Mouse (Mus musculus): Measurements from ENCODE around the gene Poc1a. TPM values are rescaled to one million over a fixed set of nuclear protein-coding genes. Genes with fewer than 3 reads are reported as not detected.
A peak's percentile ranks its signal among the peaks of the same experiment; 100 is the strongest.

Poc1a gene
- polyA plus RNA-seq, 1 experiment from 2014 or later = 23.8 TPM

GRCm38 (mm10) chr9:106342573-106342972 is 61.7 kb downstream of the Poc1a start:
- Histone ChIP-seq H3K27ac (peak overlapping the region; percentile 96; the same call in 1 of the 2 replicates), H3K27me3 (no peaks in the 10 kb centered on the region), H3K9ac (0 out of 2 replicates have a peak overlapping the region, but pooled peaks have one; percentile 4), H3K4me1 (peaks cover 92% of the 10 kb centered on the region), H3K4me2 (replicated peaks) (no peak overlapping the region), H3K36me3 (no peaks in the 10 kb centered on the region), H3K4me3 (no peak overlapping the region), H3K9me3 (no peaks in the 10 kb centered on the region)
- no peak for ATAC-seq (ENCODE audit: low FRiP score, low read depth)
- 89% methylated on average over 9 of the region's 9 CpGs for WGBS

DNA sequence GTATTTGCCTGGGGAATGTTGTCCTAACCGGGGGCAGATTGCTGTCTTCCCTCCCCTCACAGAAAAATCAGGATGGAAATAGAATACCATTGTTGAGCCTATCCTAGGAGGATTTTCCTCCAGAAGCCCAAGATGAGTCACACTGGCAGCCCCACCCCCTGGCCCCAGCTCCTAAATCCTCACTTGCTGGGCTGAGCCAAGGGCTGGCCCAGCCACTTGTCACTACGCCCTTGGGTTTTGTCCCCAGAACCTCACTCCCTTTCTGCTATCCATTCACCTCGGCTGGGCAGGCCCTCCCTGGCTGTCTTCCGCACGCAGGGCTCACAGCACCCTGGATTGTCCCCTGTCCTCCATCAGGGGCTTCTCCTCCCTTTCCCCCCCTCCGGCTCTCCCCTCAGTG is 64.3 kb downstream of the Poc1a start:
- peak overlapping the region; percentile 35 for H3K9ac ChIP-seq
- H3K36me3 ChIP-seq = no peaks in the 10 kb centered on the region
- peaks cover 92% of the 10 kb centered on the region for H3K4me1 ChIP-seq
- no peak overlapping the region for H3K4me2 ChIP-seq (replicated peaks)
- no peaks in the 10 kb centered on the region for H3K27me3 ChIP-seq
- H3K9me3 ChIP-seq = no peaks in the 10 kb centered on the region
- no peak overlapping the region for H3K4me3 ChIP-seq
- 52% methylated on average over 6 of the region's 6 CpGs for WGBS
- no peak for ATAC-seq (ENCODE audit: low FRiP score, low read depth)
- H3K27ac ChIP-seq = peak overlapping the region; percentile 76

DNA sequence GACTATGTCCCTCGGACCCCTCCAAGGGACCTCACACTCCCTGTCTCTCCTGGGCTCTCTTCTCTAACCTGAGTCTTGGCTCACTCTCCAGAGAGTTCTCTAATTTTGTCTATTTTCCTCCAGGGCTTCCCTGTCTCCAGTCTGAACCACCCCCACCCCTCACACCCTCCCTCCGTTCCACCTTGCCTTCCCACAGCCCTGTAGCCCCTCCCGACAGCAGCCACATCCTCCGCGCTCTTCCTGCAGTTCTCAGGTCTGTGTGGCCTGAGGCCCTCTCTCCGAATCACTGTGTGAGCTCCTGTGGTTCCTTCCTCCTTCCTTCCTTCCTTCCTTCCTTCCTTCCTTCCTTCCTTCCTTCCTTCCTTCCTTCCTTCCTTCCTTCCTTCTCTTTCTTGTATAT is 64.8 kb downstream of the Poc1a start:
- no peak overlapping the region for H3K4me3 ChIP-seq
- H3K27ac ChIP-seq = peak overlapping the region; percentile 76
- H3K9ac ChIP-seq = peak overlapping the region; percentile 35; the same call in 1 of the 2 replicates

DNA sequence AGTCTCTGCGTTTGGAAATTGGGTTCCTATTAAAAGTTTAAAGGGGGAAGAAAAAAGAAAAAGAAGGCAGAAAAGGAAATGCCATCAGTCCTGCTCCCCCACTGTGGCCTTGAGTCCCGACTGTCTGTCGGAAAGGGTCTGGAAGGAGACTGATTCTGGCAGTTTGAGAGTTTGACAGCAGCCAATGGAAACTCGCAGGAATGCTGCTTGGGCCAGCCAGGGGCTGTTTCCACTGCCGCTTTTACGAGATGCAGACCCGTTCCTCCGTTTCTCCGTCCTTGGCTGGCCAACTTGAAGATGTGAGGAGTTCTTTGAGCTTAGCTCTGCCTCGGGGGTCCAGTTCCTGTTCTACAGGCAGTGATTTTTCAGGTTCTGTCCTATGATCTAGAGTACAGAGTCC is 67.4 kb downstream of the Poc1a start:
- peak; percentile 82 for ATAC-seq (ENCODE audit: low FRiP score, low read depth)
- no peaks in the 10 kb centered on the region for H3K36me3 ChIP-seq
- H3K27me3 ChIP-seq = no peaks in the 10 kb centered on the region
- peak overlapping the region; percentile 45 for H3K4me2 ChIP-seq (replicated peaks)
- H3K27ac ChIP-seq = peak overlapping the region; percentile 97
- 9% methylated on average over 10 of the region's 10 CpGs for WGBS
- no peak overlapping the region for H3K4me3 ChIP-seq
- no peaks in the 10 kb centered on the region for H3K9me3 ChIP-seq
- H3K9ac ChIP-seq = 0 out of 2 replicates have a peak overlapping the region, but pooled peaks have one; percentile 45
- H3K4me1 ChIP-seq = peaks cover 92% of the 10 kb centered on the region

More for the DNA sequence above, 64.8 kb downstream of the Poc1a start:
- H3K9me3 ChIP-seq = no peaks in the 10 kb centered on the region
- H3K36me3 ChIP-seq = no peaks in the 10 kb centered on the region
- no peak for ATAC-seq (ENCODE audit: low FRiP score, low read depth)
- H3K4me1 ChIP-seq = peaks cover 92% of the 10 kb centered on the region
- no peak overlapping the region for H3K4me2 ChIP-seq (replicated peaks)
- no peaks in the 10 kb centered on the region for H3K27me3 ChIP-seq
- 40% methylated on average over 6 of the region's 6 CpGs for WGBS

DNA sequence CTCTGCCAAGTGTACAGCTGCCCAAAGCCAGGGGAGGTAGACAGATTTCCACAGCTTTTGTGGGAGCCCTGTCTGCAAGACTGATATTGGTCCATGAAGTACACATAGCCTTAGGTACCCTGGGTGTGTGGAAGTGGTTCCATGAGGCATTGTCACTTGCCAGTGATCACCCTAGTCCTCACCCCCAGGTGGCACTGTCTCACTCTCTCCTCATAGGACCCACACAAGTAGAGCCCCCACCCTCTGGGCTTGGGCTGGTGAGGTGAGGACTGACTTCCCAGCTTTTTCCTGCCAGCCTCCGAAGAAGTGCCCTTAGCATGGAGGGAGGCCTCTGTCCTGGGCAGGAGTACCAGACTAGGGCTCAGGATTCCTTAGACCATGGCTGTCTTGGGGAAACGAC is 68.2 kb downstream of the Poc1a start:
- H3K9ac ChIP-seq = peak overlapping the region; percentile 45; the same call in 1 of the 2 replicates
- no peak overlapping the region for H3K4me3 ChIP-seq
- peak overlapping the region; percentile 97 for H3K27ac ChIP-seq
- H3K9me3 ChIP-seq = no peaks in the 10 kb centered on the region
- no peak for ATAC-seq (ENCODE audit: low FRiP score, low read depth)
- H3K27me3 ChIP-seq = no peaks in the 10 kb centered on the region
- peaks cover 99% of the 10 kb centered on the region for H3K4me1 ChIP-seq
- WGBS = 41% methylated on average over 2 of the region's 2 CpGs
- H3K36me3 ChIP-seq = no peaks in the 10 kb centered on the region
- peak overlapping the region; percentile 45 for H3K4me2 ChIP-seq (replicated peaks)

DNA sequence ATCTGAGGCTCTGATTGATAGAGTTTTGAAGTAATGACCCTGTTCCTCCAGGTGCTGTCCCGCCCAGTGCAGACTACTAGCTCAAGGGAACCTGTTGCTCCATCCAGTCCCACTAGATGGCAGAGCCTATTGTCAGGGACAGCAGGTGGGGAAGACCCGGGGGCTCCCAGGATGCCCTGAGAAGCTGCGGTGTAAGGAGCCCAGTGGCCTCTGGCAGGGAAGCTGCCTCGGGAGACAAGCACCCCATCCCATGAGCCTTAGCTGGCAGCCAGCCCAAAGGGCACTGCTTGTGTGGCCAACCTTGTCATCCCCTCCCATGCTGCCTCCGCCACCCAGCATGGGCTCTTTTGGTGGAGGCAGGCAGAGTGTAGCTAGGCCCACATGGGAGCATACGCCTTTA is 70.3 kb downstream of the Poc1a start:
- Histone ChIP-seq H3K27me3 (no peaks in the 10 kb centered on the region), H3K9me3 (no peaks in the 10 kb centered on the region), H3K27ac (peak overlapping the region; percentile 97; the same call in 1 of the 2 replicates), H3K4me2 (replicated peaks) (0 out of 2 replicates have a peak overlapping the region, but pooled peaks have one; percentile 4), H3K4me1 (peaks cover 100% of the 10 kb centered on the region), H3K9ac (0 out of 2 replicates have a peak overlapping the region, but pooled peaks have one; percentile 25), H3K4me3 (no peak overlapping the region), H3K36me3 (no peaks in the 10 kb centered on the region)
- 59% methylated on average over 6 of the region's 6 CpGs for WGBS
- no peak for ATAC-seq (ENCODE audit: low FRiP score, low read depth)

DNA sequence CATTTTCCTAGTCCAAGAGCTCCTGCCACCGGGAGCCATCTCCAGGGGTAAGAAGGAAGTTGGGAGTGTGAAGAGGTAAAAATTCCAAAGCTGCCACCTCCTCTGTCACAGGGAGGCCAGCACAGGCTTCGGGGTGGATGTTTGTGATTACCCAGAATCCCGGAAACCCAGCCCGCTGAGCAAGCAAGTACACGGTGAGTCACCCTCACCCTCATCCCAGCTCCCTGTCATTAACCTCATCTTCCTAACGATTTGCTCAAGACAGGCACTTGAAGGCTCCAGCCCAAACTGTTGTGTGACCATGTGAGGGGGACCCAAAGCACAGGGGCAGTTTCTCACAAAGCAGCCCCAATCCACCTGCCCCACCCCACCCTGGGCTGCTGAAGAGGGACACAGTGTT is 72.9 kb downstream of the Poc1a start:
- H3K4me1 ChIP-seq = peaks cover 99% of the 10 kb centered on the region
- 24% methylated on average over 6 of the region's 6 CpGs for WGBS

DNA sequence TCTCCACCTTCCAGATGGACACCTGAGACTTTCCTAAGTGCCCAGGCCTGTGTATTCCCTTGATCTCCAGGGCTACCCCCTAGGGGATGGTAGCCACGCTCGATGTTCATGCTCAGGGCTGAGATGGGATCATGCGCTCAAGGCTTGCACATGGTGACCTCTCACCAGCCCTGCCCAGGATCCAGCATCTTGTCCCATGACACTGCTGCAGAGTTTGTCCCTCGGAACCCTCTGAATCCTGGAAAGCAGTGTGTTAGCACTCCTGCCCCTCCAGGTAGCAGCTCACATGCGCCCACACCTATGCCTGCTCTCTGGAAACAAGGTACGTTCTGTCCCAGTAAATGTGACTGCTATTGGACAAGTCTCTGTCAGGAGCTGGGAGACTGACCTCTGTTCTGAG is 73.9 kb downstream of the Poc1a start:
- Histone ChIP-seq H3K36me3 (no peaks in the 10 kb centered on the region), H3K9ac (0 out of 2 replicates have a peak overlapping the region, but pooled peaks have one; percentile 36), H3K4me2 (replicated peaks) (0 out of 2 replicates have a peak overlapping the region, but pooled peaks have one; percentile 4), H3K4me3 (no peak overlapping the region), H3K27ac (peak overlapping the region; percentile 99), H3K27me3 (no peaks in the 10 kb centered on the region), H3K4me1 (peaks cover 99% of the 10 kb centered on the region), H3K9me3 (no peaks in the 10 kb centered on the region)
- WGBS = 63% methylated on average over 6 of the region's 6 CpGs
- ATAC-seq (ENCODE audit: low FRiP score, low read depth) = no peak

More for the DNA sequence above, 72.9 kb downstream of the Poc1a start:
- Histone ChIP-seq H3K4me2 (replicated peaks) (no peak overlapping the region), H3K27me3 (no peaks in the 10 kb centered on the region), H3K36me3 (no peaks in the 10 kb centered on the region), H3K9me3 (no peaks in the 10 kb centered on the region), H3K27ac (peak overlapping the region; percentile 99), H3K9ac (no peak overlapping the region), H3K4me3 (no peak overlapping the region)
- ATAC-seq (ENCODE audit: low FRiP score, low read depth) = no peak

GRCm38 (mm10) chr9:106355217-106355974 is 74.5 kb downstream of the Poc1a start:
- no peaks in the 10 kb centered on the region for H3K36me3 ChIP-seq
- H3K9ac ChIP-seq = peak overlapping the region; percentile 39; the same call in 1 of the 2 replicates
- 47% methylated on average over 10 of the region's 10 CpGs for WGBS
- peaks cover 99% of the 10 kb centered on the region for H3K4me1 ChIP-seq
- no peak overlapping the region for H3K4me3 ChIP-seq
- H3K27me3 ChIP-seq = no peaks in the 10 kb centered on the region
- H3K27ac ChIP-seq = peak overlapping the region; percentile 99
- H3K4me2 ChIP-seq (replicated peaks) = peak overlapping the region; percentile 51
- no peaks in the 10 kb centered on the region for H3K9me3 ChIP-seq
- ATAC-seq (ENCODE audit: low FRiP score, low read depth) = no peak

- H3K27me3 ChIP-seq = no peaks in the 10 kb centered on the region
- peak overlapping the region; percentile 39; the same call in 1 of the 2 replicates for H3K9ac ChIP-seq
- H3K36me3 ChIP-seq = no peaks in the 10 kb centered on the region
- H3K9me3 ChIP-seq = no peaks in the 10 kb centered on the region
- peak overlapping the region; percentile 51 for H3K4me2 ChIP-seq (replicated peaks)
- peaks cover 99% of the 10 kb centered on the region for H3K4me1 ChIP-seq
- no peak for ATAC-seq (ENCODE audit: low FRiP score, low read depth)
- no peak overlapping the region for H3K4me3 ChIP-seq
- H3K27ac ChIP-seq = peak overlapping the region; percentile 99
These were observed 75.1 kb downstream of the Poc1a start for GRCm38 (mm10) chr9:106355975-106356286.

DNA sequence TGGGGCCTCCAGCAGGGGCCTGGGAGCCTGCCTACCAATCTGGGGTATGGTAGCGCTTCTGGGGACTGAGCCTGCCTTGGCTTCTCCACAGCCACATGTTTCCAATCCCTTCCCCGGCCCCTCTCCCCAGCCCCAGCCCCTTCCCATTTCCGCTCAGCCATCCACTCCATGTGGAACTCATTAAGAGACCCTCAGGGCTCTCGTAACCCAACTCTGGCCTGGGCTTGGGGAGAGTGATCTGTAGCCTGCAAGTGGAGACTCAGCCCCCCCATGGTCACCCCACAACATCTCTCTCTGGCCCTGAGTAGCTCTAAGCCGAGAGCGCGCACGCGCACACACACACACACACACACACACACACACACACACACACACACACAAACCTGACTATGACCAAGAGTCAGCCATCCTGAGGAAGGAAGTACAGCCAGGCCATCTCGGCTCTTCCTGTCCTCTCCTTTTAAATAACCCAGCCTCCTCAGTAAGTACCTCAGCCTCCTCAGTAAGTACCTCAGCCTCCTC is 75.5 kb downstream of the Poc1a start:
- H3K27me3 ChIP-seq = no peaks in the 10 kb centered on the region
- H3K9me3 ChIP-seq = no peaks in the 10 kb centered on the region
- peak overlapping the region; percentile 99 for H3K27ac ChIP-seq
- H3K4me2 ChIP-seq (replicated peaks) = peak overlapping the region; percentile 51
- H3K4me3 ChIP-seq = no peak overlapping the region
- no peak overlapping the region for H3K9ac ChIP-seq
- peaks cover 99% of the 10 kb centered on the region for H3K4me1 ChIP-seq
- 19% methylated on average over 5 of the region's 10 CpGs for WGBS
- H3K36me3 ChIP-seq = no peaks in the 10 kb centered on the region
- peak; percentile 95 for ATAC-seq (ENCODE audit: low FRiP score, low read depth)

DNA sequence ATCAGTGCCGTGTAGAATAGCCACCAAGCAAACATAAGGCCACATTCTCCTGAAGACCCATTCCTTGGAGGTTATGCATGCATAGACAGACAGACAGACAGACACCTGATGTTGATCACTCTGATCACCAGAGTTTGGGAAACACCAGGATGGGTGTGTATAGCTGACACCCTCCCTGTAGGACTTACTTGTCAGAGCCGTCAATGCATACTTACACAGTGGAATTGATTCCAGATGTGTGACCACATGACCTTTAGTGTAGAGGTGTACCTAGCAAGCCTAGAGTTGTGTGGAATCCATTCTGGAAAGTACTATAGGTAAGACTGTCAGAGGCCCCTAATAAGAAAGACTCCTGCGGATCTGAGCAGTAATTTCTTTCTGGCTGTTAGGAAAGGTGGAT is 76.3 kb downstream of the Poc1a start:
- no peak for ATAC-seq (ENCODE audit: low FRiP score, low read depth)
- Histone ChIP-seq H3K36me3 (no peaks in the 10 kb centered on the region), H3K27ac (peak overlapping the region; percentile 99), H3K4me2 (replicated peaks) (peak overlapping the region; percentile 51; the same call in 1 of the 2 replicates), H3K9me3 (no peaks in the 10 kb centered on the region), H3K4me3 (no peak overlapping the region), H3K9ac (0 out of 2 replicates have a peak overlapping the region, but pooled peaks have one; percentile 39), H3K27me3 (no peaks in the 10 kb centered on the region), H3K4me1 (peaks cover 94% of the 10 kb centered on the region)
- 25% methylated on average over 3 of the region's 3 CpGs for WGBS

Data from limb, embryonic 13.5 days (tissue).